Mouse (Mus musculus) ovary, postnatal 36 days (tissue): ENCODE data around the gene Gm10439.
"Not testable (repeated sequence)": the region's sequence is repeated elsewhere in the genome, so short reads cannot be mapped to it uniquely, and the experiment has no call there.

Experiments used
- DNase-seq: peaks from one replicate; pipeline ENCODE4 v3.0.0; 2022; ENCODE audit warnings: low spot score, mixed read lengths

Gm10439 gene

DNA sequence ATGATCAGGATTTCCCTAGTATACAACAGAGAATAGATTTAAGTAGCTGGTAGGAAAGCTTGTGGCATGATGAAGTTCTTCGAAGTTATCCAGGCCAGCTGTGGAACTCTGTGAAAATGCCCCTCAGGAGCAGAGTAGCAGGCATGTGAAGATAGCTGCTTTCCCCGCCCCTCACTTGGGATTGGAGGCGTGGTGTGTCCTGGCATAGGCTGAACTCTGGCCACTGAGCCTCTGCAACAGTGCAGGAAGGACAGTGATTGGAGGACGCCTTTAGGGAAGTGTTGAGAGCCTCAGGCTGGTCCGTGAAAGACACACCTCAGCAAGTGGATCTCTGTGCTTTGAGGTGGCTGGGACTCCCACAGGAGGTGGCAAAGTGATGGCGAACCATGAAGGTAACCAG is at the start of gene Gm10439:
TSS of gene Gm10439 (plus strand) at position 301 of the 400 bp plus-strand sequence.
- DNase-seq: not testable (repeated sequence)
